Mouse (Mus musculus) small intestine, adult 2 months (tissue): ENCODE data around the gene Bahcc1. TPM values are rescaled to one million over a fixed set of nuclear protein-coding genes. Genes with fewer than 3 reads are reported as not detected.
A peak's percentile ranks its signal among the peaks of the same experiment; 100 is the strongest.

Source experiments
- H3K27ac ChIP-seq: fragments of 200-500 bp; 2 replicates; pipeline ENCODE4 v1.5.1; 2012; ENCODE audit warnings: low read depth, low read length, control low read depth, inconsistent platforms; ENCODE audit not compliant: insufficient read depth
- H3K27me3 ChIP-seq: fragments of 200-500 bp; 2 replicates; pipeline ENCODE4 v1.6.1; 2012; ENCODE audit warnings: mild to moderate bottlenecking, moderate library complexity, low read length, inconsistent platforms; ENCODE audit not compliant: control insufficient read depth, insufficient read depth
- H3K36me3 ChIP-seq: fragments of 200-500 bp; 2 replicates; pipeline ENCODE4 v1.6.1; 2012; ENCODE audit warnings: mild to moderate bottlenecking, low read length, control low read depth, inconsistent platforms; ENCODE audit not compliant: control insufficient read depth, insufficient read depth
- H3K4me1 ChIP-seq: fragments of 200-500 bp; 2 replicates; pipeline ENCODE4 v1.6.1; 2012; ENCODE audit warnings: low read length, inconsistent platforms, mixed read lengths; ENCODE audit not compliant: control insufficient read depth, insufficient read depth, insufficient read length
- H3K4me3 ChIP-seq: fragments of 200-500 bp; 2 replicates; pipeline ENCODE4 v1.5.1; 2012; ENCODE audit warnings: low read depth, mild to moderate bottlenecking, control low read depth, inconsistent platforms, low read length, moderate library complexity
- CTCF ChIP-seq: fragments of 200-500 bp; IDR thresholded peaks from 2 replicates; pipeline ENCODE4 v1.5.1; 2012; ENCODE audit warnings: low read depth, mild to moderate bottlenecking, control low read depth, inconsistent platforms, low read length, moderate library complexity, mixed read lengths; ENCODE audit not compliant: insufficient replicate concordance, insufficient read length; ENCODE audit errors: extremely low read depth
- POLR2A ChIP-seq: fragments of 200-500 bp; IDR thresholded peaks from 2 replicates; pipeline ENCODE4 v1.6.1; 2012; ENCODE audit warnings: low read depth, mild to moderate bottlenecking, control low read depth, inconsistent platforms, low read length, moderate library complexity
- WGBS: fragments of 180-500 bp; shearing (Covaris S2); methylation state at CpG from one replicate; pipeline ENCODE4 v1.1.7; 2018; 5-methylcytosine and 5-hydroxymethylcytosine counted together
- polyA plus RNA-seq: library from polyadenylated mRNA; depleted of rRNA; stranded (reverse); fragments of >200 nt; gene quantifications from 2 replicates; pipeline ENCODE4 v1.2.3, GENCODE M21; 2012

The Bahcc1 gene
- polyA plus RNA-seq, 1 experiment: 15.4 TPM

- Histone ChIP-seq H3K27me3 (no peaks in the 10 kb centered on the region), H3K4me3 (no peak overlapping the region), H3K36me3 (no peaks in the 10 kb centered on the region), H3K4me1 (peaks cover 12% of the 10 kb centered on the region; the same call in 1 of the 2 replicates), H3K27ac (no peak overlapping the region)
- WGBS: 65% methylated on average over 7 of the region's 7 CpGs
- TF ChIP-seq CTCF (no peak), POLR2A (no peak)
Measured at GRCm38 (mm10) chr11:120317456-120317855, 84.7 kb downstream of the Bahcc1 start.

DNA sequence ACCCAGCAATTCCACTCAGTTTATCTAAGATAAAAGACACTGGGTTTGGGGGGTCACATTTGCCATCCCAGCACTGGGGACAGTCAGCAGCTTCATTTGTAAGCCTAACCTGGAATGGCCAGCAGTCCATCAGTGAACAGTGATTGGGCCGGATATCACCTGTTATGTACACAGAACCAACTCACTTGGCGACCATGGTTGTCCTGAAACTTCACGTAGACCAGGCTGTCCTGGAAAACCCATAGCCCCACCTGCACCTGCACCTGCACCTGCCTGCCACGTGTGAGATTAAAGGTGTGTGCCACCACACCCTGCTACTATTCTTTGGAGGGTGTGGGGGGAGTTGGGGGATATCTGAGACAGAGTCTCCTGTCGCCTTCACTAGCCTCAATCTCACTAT is 86.6 kb downstream of the Bahcc1 start:
- H3K27me3 ChIP-seq: no peaks in the 10 kb centered on the region
- no peak overlapping the region for H3K4me3 ChIP-seq
- no peaks in the 10 kb centered on the region for H3K36me3 ChIP-seq
- H3K27ac ChIP-seq: no peak overlapping the region
- TF ChIP-seq CTCF (no peak), POLR2A (no peak)
- H3K4me1 ChIP-seq: peaks cover 12% of the 10 kb centered on the region; the same call in 1 of the 2 replicates
- WGBS: 51% methylated on average over 5 of the region's 5 CpGs

- no peaks in the 10 kb centered on the region for H3K36me3 ChIP-seq
- TF ChIP-seq CTCF: no peak
- TF ChIP-seq POLR2A: no peak
- H3K4me1 ChIP-seq: peaks cover 12% of the 10 kb centered on the region; the same call in 1 of the 2 replicates
- no peak overlapping the region for H3K27ac ChIP-seq
- 98% methylated on average over 10 of the region's 10 CpGs for WGBS
- no peaks in the 10 kb centered on the region for H3K27me3 ChIP-seq
- no peak overlapping the region for H3K4me3 ChIP-seq
Measured at GRCm38 (mm10) chr11:120320156-120320555, 87.4 kb downstream of the Bahcc1 start.

DNA sequence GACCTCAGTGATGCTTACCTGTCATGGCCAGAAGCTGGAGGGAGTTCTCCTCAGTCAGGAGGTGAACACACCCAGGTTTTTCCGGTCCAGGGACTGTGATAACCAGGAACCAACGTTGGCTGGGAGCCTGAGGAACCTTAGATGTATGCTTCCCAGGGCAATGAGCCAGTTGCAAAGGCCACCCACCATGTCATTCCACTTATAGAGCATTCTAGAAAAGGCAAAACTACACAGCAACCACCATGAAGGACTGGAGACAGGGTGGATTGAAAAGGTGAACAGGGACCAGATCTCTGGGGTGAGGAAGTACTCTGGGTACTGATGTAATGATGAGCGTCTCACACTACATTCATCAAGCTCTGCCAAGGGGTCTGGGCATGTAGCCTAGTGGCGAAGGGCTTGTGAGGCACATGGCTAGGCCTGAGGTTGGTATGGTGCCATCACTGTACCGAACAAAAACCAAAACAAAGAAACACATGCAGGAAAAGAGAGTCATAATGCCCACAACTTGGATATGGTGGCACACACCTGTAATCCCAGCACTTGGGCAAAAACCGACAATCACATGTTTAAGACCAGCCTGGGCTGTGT is 102.8 kb downstream of the Bahcc1 start:
- TF ChIP-seq POLR2A: no peak
- no peak for TF ChIP-seq CTCF
- peaks cover 9% of the 10 kb centered on the region for H3K4me1 ChIP-seq
- no peaks in the 10 kb centered on the region for H3K36me3 ChIP-seq
- H3K4me3 ChIP-seq: no peak overlapping the region
- WGBS: 59% methylated on average over 6 of the region's 6 CpGs
- H3K27ac ChIP-seq: no peak overlapping the region
- H3K27me3 ChIP-seq: no peaks in the 10 kb centered on the region

DNA sequence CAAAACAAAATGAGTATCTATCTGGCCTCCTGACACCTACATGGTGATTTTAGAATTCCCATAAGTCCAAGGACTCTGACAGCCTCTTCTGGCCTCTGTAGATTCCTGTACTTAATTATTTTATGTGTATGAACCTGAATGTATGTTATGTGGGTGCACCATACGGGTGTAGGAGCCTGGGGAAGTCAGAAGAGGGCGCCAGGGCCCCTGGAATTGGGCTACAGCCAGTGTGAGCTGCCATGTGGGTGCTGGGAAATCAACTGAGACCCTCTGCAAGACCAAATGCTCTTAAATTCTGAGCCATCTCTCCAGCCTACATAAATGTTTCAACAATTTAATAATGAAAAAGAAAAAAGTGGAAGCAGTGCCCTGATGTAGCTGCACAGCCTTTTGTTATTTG is 104.7 kb downstream of the Bahcc1 start:
- Histone ChIP-seq H3K4me1 (peaks cover 9% of the 10 kb centered on the region), H3K27ac (no peak overlapping the region), H3K27me3 (no peaks in the 10 kb centered on the region), H3K4me3 (no peak overlapping the region), H3K36me3 (no peaks in the 10 kb centered on the region)
- 77% methylated on average over 2 of the region's 2 CpGs for WGBS
- TF ChIP-seq POLR2A (no peak), CTCF (no peak)

DNA sequence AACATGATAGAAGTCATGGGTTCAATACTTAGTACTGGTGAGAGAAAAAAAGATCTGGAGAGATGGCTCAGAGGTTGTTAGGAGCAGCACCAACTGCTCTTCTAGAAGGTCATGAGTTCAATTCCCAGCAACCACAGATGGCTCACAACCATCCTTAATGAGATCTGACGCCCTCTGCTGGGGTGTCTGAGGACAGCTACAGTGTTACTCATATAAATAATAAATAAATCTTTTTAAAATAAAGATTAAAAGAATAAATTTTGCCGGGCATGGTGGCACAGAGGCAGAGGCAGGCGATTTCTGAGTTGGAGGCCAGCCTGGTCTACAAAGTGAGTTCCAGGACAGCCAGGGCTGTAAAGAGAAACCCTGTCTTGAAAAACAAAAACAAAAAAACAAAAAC is 106.0 kb downstream of the Bahcc1 start:
- Histone ChIP-seq H3K4me1 (peaks cover 12% of the 10 kb centered on the region), H3K4me3 (no peak overlapping the region), H3K27ac (no peak overlapping the region), H3K36me3 (no peaks in the 10 kb centered on the region), H3K27me3 (no peaks in the 10 kb centered on the region)
- 93% methylated on average over 3 of the region's 3 CpGs for WGBS
- TF ChIP-seq POLR2A (no peak), CTCF (no peak)

- Histone ChIP-seq H3K36me3 (peaks cover 2% of the 10 kb centered on the region), H3K27me3 (no peaks in the 10 kb centered on the region), H3K4me3 (peak overlapping the region; percentile 38), H3K4me1 (peaks cover 12% of the 10 kb centered on the region), H3K27ac (peak overlapping the region; percentile 94)
- 18% methylated on average over 10 of the region's 10 CpGs for WGBS
- no peak for TF ChIP-seq CTCF
- no peak for TF ChIP-seq POLR2A
Measured at GRCm38 (mm10) chr11:120339978-120340513, 107.3 kb downstream of the Bahcc1 start.
